Mouse (Mus musculus): Measurements from ENCODE around the gene 4930402H24Rik. TPM values are rescaled to one million over a fixed set of nuclear protein-coding genes. Genes with fewer than 3 reads are reported as not detected.

Gene 4930402H24Rik
- total RNA-seq, 2 experiments from 2014 or later: 53.8 to 60.9 TPM

DNA sequence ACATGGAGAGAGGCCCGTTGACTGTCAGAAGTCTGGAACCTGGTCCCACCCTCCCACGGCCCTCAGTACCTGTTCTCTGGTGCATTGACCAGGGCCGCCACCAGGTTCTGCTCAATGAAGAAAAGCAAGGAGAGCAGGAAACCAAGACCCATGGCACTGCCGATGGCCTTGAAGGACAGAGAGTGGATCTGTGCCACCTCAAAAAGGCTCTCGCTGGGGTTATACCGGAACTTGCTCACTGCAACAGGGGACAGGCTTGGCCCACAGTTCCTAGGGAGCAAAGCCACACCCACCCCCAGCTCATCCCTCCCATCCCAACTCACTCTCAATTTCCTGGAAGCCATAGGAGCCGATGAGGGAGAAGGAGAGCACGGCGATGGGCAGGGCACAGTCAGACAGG lies 220.8 kb downstream of the 4930402H24Rik start:
- DNase-seq: no peak
- intact Hi-C loops (cut with DNase I): no loop called here

DNA sequence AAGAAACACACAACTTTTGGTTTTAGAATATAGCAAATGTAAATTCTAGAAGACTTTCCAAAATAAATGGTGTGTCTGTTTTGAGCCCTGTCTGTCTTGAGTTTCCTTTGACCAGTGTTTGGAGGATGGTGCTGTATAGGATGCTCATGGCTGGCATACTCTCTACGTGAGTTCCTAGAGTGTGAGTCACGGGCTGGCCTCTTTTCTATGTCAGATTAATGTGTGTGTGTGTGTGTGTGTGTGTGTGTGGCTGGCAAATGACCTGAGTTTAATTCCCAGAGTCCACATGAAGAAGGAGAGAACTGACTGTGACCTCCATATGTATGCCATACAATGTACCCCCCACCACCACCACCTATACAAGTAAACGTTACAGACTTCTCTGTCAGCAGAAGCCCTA lies 224.7 kb downstream of the 4930402H24Rik start:
- intact Hi-C loops (cut with DNase I): no loop called here
- no peak for DNase-seq

DNA sequence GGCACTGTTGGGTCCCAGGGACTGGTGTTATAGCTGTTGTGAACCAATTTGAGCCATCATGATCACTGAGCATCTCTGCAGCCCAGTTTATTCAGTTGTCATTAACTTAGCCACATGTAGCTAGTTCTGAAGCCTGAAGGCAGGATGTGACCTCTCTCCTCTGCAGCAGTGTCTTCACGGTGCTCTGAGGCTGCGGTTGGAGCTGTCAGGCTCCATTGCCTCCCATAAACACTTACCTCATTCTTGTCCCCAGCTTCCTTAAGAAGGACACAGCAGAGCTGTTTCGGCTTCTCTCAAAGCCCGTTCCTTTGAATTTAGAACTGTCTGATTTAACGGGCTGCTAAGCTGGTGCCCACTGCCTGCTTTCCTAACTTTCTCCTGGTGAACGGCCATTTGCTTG lies 226.3 kb downstream of the 4930402H24Rik start:
- intact Hi-C loops (cut with DNase I): no loop called here
- DNase-seq: no peak

DNA sequence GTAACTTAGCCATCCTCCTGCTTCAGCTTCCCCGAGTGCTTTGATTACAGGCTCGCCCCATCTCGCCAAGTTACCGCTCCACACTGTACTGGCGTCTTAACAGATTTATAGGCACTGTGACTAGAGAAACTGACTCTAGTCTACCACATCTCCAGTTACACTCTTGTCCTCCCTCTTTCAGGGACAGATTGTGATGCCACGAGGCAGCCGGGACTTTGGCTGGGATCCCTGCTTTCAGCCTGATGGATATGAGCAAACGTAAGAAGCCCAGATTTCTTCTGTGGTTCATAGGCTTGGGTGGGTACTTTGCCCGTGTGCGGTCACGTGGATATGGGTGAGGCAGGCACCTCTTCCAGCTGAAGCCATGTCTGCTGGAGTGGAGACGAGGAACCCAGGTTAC lies 227.1 kb downstream of the 4930402H24Rik start:
- intact Hi-C loops (cut with DNase I): no loop called here

DNA sequence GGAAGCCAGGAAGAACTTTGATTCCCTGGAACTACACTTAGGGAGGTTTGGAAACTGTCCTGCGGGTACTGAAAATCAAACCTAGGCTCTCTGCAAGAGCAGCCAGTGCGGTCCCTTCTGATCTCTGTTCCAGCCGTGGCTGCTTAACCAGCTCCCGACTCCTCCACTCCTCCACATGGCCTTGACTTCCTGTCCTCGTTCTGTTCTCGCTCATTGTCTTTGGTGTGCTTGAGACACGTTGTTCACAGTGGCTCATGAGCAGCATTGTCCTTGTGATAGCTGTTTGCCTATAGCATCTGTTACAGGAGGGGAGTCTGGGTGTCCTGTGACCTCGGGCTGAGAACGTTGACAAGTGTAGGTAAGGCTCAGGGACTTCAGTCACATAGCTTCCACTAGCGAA lies 229.0 kb downstream of the 4930402H24Rik start:
- intact Hi-C loops (cut with DNase I): no loop called here

More for the DNA sequence above, 227.1 kb downstream of the 4930402H24Rik start:
- DNase-seq: no peak

DNA sequence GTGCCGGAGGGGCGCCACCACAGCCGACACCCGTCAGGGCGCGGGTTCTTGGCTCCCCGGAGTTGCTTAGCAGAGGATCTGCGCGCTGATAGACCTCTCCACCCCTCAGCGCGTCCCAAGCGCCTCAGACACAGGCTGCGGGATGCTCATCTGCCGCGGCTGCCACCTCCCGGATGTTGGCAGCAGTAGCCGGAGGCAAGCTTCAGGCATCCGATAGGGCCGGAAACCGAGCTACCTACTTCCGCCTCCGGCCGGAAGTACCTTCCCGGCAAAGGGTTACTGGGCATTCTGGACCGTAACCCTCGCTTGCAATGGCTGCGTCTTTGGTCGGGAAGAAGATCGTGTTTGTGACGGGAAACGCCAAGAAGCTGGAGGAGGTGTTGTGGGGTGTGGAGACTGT lies 238.6 kb downstream of the 4930402H24Rik start, which contains the start of gene Itpa:
Gene Itpa (plus strand): TSS at position 52 of the 400 bp plus-strand sequence.
- intact Hi-C loops (cut with DNase I): no loop called here
- DNase-seq: peak; percentile 83

More for the DNA sequence above, 229.0 kb downstream of the 4930402H24Rik start:
- DNase-seq: no peak

DNA sequence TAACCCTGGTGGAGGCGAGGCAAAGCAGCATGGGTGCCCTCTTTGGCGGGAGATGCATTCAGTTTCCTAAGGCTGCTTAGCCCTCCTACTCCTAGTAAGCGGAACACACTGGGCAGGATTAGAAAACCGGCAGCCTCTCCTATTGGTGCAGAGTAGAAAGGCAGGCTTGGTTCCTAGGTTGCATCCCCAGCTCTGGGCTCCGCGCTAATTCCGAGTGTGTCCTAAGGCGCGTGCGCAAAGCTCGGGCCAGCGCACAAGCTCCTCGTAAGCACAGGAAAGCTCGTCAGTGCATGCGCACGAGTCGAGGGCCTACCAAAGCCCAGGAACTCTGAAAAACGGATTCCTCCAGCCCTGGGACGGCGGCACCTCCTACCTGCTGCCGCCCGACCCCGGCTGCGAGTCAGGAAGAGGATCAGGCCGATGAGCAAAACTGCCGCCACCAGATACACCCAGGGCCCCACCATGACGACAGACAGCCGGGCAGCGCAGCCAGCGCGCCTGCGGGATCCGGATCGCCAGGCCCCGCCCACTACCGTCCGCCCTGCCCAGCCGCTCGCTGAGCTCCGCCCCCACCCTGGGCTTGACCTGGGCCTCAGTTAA lies 242.0 kb downstream of the 4930402H24Rik start, which contains the start of gene Ddrgk1:
Gene Ddrgk1 (minus strand): TSS at position 558 of the 600 bp plus-strand sequence.
- peak; percentile 92 to 97 for DNase-seq
- intact Hi-C loops (cut with DNase I): loop anchor here (5.0 kb wide), 1 partner anchor 102 kb away; the partner anchor contains the start of gene Mrps26

DNA sequence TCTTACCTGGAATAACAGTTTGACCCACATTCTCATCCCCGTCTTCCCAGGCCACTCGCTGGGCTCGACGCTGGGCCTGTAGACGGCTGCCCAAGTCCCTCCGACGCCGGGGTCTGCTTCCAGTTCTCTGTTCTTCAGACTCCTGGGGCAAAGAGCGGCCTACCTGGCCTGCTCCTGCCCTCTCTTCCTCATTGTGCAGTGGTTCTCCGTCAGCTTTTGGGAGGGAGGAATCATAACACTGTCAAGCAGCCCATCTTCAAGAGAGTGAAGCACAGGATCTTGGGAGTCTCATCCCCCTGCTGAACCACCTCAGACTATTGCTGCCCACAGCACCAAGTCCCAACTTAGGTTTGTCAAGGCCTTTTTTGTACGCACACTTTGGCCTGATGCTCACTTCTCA lies 242.9 kb downstream of the 4930402H24Rik start:
- intact Hi-C loops (cut with DNase I): loop anchor here (5.0 kb wide), 1 partner anchor 101 kb away; the partner anchor contains the start of gene Mrps26
- DNase-seq: no peak

DNA sequence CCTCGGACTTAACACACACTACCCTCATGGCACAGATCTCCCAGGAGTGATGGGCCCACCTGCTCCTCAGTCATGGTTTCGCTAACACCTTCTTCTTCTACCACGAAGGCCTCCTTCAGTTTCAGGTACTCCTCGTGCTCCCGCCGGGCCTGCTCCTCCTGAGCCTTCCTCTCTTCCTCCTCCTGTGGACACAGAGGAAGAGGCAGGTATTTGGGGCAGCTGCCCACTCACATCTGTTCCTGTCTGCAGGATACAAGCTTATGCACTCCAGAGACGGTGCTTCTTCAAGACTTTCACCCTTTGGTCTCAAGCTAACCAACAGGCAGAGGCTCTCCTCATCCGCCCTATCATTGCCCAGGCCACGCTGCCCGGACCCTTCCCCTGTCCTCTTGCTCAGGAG lies 247.7 kb downstream of the 4930402H24Rik start:
- no peak for DNase-seq
- intact Hi-C loops (cut with DNase I): no loop called here

DNA sequence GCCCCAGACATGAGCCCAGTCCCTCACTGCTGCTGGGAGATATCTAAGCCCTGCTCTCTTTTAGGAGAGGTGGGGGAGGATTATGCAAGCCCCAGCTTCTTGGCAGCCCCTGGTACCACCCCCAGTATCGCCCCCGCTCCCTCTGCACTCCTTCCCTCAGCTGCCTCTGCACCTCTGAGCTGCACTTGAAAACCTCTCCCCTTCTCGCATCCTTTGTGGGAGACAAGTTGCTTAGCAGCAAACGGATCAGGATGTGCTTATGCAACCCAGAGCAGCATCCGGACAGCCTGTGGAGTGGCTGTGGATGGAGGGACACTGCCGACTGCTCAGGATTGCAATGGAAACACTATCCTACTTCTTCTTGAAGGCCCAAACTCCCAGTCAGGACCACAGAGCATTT lies 248.7 kb downstream of the 4930402H24Rik start:
- intact Hi-C loops (cut with DNase I): no loop called here
- DNase-seq: no peak

DNA sequence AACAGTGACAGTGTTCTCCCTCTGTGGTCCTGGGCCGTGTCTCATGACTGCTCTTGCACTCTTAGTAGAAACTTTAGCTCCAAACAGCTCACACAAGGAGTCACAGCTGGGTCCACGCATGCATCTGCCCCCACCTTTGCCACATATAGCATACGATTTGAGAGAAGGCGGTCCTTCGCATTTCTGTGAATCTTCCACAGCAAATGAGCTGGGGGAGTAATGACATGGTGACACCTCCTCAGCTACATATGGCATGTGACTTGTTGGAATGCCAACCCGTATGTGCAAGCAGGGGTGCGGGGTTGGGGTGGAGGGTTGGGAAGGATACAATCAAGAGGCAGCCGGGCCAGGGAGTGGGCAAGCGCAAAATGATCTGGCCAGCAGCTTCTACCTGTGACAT lies 249.7 kb downstream of the 4930402H24Rik start:
- DNase-seq: no peak
- intact Hi-C loops (cut with DNase I): no loop called here

Other genes starting within 250 kb of the 4930402H24Rik start
- 10 to 100 TPM; 81.3 to 87.0 TPM for gene Ddrgk1, start 241.7 kb downstream of the 4930402H24Rik start, total RNA-seq (2021)
- gene Itpa, start 238.8 kb downstream of the 4930402H24Rik start, total RNA-seq (2021): 10 to 100 TPM; 17.9 to 18.7 TPM
- under 1 TPM; 0.33 to 0.36 TPM for gene Slc4a11, start 208.9 kb downstream of the 4930402H24Rik start, total RNA-seq (2021)
- gene Atrn, start 89 bp upstream of the 4930402H24Rik start, total RNA-seq (2021): 10 to 100 TPM; 23.9 to 27.0 TPM
- gene Gfra4, start 136.7 kb upstream of the 4930402H24Rik start, total RNA-seq (2021): 10 to 100 TPM in 1 of 2 experiments, 1 to 10 TPM in 1; 6.9 to 10.4 TPM
- gene Adam33, start 157.4 kb upstream of the 4930402H24Rik start, total RNA-seq (2021): 1 to 10 TPM; 1.7 to 2.2 TPM
- 1 to 10 TPM; 1.9 to 4.6 TPM for gene Siglec1, start 180.4 kb upstream of the 4930402H24Rik start, total RNA-seq (2021)
- gene Hspa12b, start 220.9 kb upstream of the 4930402H24Rik start, total RNA-seq (2021): 10 to 100 TPM; 32.1 to 44.1 TPM
- gene Gm11037, start 227.1 kb upstream of the 4930402H24Rik start, total RNA-seq (2021): not detected